Mouse (Mus musculus) induced T-regulatory cell, adult 2 months (primary cell): ENCODE data around the gene Gm10518.

Source experiments
- DNase-seq: peaks from one replicate; pipeline ENCODE4 v3.0.0-alpha.2; 2012; ENCODE audit warnings: low read depth

The Gm10518 gene

DNA sequence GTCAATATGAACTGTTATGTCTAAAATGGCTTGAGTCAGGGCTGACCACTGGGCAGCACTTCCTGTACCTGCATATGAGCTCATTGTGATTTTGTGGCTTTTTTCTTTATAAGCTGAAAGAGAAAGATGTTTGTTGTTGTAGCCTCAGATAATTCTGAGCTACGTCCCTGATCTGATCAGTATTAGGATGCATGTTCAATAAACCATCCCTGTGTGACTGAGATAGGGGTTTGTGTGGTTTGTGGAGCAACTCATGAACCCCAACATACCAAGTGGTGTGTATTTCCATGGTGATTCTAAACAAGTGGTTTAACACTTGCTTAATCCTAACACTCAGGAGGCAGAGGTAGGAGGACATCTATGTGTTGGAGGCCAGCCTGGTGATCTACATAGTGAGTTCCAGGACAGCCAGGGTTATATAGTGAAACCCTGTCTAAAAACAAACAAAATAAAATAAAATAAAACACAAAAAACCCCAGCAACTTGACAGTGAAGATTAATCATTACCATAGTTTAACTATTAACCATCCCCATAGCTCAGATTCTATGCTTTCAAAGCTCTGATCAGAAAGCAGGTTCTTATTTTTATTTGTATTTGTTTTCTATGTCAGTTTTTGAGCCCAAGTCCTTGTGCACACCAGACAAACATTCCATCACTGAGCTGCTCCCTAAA is 32.7 kb downstream of the Gm10518 start:
- no peak for DNase-seq

DNA sequence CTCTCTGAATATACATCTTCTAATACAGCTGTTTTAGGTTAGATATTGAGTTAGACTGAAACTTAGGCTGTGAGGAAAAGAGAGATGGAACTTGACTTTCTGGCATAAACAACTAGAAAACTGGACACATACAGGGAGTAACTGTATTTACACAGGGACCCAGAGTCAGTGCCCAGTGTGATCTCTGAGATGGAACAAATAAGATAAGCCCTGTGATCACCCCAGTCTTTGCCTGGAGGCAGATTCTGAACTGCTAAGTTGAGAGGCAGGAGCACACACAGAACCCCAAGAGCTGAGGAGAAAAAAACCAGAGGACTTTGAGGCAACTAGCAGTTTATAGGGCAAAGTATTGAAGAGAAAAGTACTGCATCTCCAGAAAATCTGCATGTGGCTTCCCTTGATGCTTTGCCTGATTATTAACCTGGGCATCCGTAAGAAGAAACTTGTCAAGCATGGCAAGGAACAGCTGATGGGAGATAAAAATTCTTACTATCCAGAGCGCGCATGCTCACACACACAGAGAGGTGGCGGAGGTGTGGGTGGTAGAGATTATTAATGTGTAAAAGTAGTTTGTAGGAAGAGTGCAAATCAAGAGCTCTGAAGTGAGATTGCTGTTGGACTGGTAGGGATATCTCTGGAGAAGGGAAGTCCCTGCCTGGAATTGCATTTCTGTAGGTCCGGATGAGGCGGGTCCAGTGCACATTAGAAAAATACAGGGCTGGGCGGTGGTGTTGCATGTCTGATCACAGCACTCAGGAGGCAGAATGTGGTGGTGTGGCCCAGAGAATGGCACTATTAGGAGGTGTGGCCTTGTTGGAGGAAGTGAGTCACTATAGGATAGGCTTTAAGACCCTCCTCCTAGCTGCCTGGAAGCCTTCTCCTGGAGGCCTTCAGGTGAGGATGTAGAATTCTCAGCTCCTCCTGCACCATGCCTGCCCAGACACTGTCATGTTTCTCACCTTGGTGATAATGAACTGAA is 33.5 kb downstream of the Gm10518 start:
- DNase-seq, result no peak

DNA sequence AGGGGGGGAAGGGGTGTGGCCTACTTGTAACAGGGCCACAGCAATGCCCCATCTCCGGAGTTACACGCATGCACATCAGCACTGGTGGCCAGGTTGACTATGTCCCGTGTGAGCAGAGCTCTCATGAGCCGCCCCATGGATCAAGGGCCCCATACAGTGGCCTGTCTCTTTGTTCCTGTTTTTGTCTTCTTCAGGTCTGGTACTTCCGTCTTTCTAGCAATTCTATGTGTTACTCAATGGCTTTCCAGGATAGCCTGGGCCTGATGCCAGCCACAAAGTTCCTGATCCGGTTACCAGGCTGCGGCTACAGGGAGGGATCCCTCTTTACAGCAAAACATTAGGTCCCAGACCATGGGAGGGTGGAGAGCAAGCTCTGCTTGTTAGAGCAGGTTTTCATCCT is 39.4 kb downstream of the Gm10518 start:
- no peak for DNase-seq

DNA sequence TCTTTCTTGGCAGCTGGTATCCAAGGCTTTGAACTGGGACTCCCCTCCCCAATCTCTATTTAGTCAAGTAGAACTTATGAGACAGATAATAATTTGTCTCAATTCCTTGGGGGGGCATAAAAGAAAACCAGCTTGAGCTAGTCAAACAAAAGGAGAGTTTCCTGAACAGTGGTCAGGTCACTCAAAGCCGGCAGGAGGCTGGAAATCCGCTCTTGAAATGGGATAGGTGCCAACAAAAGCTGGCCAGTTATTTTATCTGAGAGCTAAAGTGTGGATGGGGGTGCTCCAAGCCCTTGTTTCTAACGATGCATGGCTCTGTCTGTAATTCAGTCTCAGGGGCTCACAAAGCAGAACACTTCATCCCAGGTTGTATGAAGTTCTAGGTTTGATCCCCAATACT is 40.8 kb downstream of the Gm10518 start:
- no peak for DNase-seq

DNA sequence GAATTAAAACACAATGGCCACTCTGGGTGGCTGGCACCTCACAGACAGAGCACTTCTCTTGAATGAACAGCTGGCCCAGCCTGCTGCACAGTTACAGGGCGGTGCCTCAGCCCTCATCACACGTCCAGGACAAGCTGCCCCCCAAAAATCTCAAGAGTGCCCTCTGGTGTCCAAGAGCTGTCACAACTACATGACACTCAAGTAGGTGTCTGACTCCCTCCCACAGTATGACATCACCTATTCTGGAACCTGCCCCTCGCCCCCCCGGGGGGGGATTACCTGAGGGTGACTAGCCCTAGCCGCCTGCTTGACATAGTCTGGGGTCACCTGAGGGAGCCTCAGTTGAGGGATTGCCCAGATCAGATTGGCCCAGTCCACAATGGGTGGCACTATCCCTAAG is 41.7 kb downstream of the Gm10518 start:
- peak; percentile 79 for DNase-seq

DNA sequence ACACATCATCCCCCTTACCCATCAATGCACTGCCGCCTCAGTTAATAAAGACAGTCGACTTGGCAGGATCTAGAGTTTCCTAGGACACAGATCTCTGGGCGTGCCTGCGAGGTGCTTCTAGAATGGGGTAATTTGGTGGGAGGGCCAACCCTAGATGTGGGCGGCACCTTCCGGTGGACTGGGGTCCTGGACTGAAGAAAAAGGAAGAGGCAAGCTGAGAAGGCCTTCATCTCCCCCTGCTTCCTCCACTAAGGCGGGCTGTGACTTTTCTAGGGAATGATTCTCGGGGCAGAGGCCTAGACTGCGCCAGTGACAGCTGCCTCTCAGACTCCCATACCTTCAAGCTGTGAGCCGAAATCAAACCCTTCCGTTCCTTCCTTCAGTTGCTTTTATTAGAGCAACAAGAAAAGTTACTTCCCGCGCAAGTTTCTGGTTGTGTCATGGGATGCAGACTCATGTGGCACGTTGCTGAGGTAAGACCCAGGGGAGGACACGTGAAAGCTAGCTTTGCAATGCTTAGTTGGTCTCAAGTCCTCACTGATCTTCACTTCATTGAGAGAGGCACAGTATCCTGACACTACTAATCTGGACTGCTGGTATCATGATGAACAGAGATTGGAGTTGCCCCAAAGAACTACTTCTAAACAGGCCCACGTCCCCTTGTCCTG is 42.8 kb downstream of the Gm10518 start:
- DNase-seq, result no peak

DNA sequence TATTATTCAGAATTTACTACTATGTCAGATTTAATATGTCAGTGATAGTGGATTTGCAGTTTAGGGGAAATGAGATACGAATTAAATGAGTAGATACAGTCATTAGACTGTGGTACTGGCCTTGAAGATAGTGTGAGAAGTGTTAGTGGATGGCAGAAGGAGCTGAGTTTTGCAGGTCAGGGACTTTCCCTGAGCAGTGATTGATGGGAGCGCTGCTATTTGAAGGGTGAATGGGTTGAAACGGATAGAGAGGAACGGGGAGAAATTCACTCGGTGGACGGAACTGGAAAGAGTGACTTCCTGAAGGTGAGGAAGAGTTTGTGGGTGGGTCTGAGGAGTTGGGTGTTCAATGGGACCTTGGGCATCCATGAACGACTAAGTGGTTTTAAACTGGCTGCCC is 44.0 kb downstream of the Gm10518 start:
- no peak for DNase-seq

DNA sequence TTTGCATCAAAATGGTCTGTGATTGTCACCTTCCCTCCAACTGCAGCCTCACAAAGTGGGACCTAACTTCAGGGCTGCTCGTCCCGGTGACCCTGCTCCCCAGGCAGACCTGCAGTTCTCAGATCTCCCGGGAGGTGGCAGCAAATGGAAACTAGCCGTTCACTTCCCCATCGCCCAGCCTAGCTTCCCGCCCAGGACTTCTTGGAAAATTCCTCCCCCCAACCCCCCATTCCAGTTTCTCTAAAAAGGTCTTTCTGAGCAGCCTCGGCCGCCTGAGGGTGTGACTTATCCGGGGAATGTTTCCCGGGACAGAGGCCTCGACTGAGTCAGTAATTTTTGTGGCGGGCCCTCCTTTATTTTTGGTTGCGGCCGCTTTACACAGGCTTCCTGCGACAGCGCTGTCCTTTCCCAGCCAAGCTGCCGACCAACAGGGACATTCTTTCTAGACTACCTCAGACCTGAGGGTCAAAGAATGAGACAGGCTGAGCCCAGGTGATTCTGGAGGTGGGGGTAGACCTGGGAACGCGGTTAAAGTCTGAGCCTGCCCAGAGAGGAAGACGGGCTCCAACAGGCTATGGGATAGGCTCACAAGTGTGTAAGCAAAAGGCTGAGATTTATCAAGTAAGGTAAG is 44.7 kb downstream of the Gm10518 start:
- DNase-seq, result peak; percentile 73

GRCm38 (mm10) chr1:179853421-179853820 is 50.2 kb downstream of the Gm10518 start:
- DNase-seq, result peak; percentile 29
